Mouse (Mus musculus): ENCODE data around the gene Pde3b.
"Not testable (repeated sequence)": the region's sequence is repeated elsewhere in the genome, so short reads cannot be mapped to it uniquely, and the experiment has no call there.

The Pde3b gene

GRCm38 (mm10) chr7:114414421-114415335 lies at the start of gene Pde3b:
Pde3b (plus strand) TSS chr7:114415281.
- DNase-seq: peak; percentile 72 to 80

- DNase-seq: no peak
Measured at GRCm38 (mm10) chr7:114402130-114402529, 13.0 kb upstream of the Pde3b start.

- DNase-seq: peak; percentile 59 to 66
Measured at GRCm38 (mm10) chr7:114415336-114416020, 397 bp downstream of the Pde3b start.

- peak; percentile 62 to 63 for DNase-seq
Measured at GRCm38 (mm10) chr7:114416021-114416845, 1.2 kb downstream of the Pde3b start.

- not testable (repeated sequence) for DNase-seq
Measured at GRCm38 (mm10) chr7:114419331-114419730, 4.2 kb downstream of the Pde3b start.

DNA sequence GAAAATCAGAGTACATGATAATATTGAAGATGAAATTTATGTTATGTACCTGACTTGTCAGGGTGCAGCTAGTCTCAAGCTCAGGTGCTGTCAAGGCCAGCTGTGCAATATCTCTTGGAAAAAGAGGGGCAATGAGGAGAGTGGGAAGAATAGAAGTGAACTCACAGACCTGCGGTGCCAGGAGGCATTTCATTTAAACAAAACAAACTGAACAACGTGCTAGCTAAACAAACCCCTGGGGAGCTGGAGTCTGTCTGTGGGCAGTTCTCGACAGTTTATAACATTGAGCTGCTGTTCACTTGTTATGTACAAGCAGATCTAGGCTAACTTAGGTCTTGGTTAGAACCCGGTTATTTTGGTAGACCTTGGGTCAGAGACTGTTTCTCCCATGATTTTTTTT lies 5.8 kb downstream of the Pde3b start:
- DNase-seq: no peak

GRCm38 (mm10) chr7:114422224-114422623 lies 7.1 kb downstream of the Pde3b start:
- DNase-seq: no peak

DNA sequence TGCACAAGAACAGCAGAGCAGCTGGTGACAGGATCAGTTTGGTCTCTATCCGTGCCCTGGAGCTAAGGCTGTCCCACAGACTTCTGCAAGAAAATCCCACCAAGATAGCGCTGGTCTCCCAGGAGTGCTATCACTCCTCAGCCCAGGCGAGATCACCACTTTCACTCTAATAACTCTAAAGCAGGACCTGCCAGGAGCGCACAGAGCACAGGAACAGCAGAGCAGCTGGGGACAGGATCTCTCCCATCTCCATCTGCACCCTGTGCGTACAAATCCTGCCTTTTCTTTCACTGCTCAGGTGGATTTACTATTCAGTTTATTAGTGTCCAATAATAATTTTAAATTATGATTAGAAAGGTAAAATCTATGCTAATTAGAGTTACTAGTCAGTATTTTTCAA lies 14.7 kb downstream of the Pde3b start:
- DNase-seq: no peak

GRCm38 (mm10) chr7:114431966-114432365 lies 16.9 kb downstream of the Pde3b start:
- no peak for DNase-seq

DNA sequence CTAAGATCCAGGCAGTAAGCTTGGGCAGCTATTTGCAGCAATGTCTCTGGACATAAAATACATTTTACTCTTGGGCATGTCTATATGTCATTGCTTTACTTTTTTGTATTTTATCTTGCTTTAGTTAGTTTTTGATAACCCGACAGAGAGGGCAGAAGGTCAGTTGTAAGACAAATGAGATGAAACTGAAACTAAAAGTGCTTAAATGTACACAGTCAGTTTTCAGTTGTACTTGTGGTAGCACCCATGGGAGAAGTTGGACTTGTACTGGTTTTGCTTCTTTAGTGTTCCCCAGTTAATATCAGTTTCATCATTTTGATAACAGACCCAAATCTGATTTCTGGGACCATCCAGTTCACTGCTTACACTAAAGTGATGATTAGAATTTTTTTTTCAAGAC lies 24.6 kb downstream of the Pde3b start:
- no peak for DNase-seq

- DNase-seq: no peak
Measured at GRCm38 (mm10) chr7:114440494-114440893, 25.4 kb downstream of the Pde3b start.

DNA sequence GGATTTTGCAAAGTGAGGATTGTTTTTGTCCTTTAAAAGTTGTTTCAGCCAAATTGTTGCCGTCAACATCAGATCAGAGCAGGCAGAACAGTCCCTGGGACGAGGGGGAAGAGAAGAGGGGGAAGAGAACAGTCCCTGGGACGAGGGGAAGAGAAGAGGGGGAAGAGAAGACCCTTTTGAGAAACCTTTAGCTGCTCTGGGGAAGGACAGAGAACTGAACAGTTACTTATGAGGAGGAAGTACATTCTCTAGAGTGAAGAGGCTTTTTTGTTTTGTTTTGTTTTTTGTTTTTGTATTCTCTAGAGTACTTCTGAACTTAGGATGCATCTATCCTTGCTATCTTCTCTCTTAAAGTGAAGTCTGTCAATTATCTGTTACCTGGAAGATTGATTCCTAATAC lies 37.8 kb downstream of the Pde3b start:
- DNase-seq: no peak

- no peak for DNase-seq
Measured at GRCm38 (mm10) chr7:114453300-114453990, 38.4 kb downstream of the Pde3b start.

- no peak for DNase-seq
Measured at GRCm38 (mm10) chr7:114454858-114455257, 39.8 kb downstream of the Pde3b start.

DNA sequence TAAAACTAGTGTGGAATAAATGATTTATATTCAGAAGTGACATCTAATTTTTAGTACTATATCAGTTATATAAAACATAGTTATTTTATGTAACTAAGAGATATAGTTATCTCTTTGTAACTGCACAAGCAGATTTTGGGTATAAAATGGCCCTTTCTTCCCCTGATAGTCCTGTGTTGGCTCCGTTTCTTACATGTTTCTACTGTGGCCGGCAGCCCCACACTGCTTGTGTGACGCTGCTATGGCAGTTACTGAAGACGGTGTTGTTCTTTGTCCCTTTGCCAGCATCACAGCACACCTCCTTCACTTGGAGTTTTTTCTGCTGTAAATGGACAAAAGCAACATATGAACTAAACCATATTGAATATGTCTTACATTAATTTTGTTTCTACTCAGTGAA lies 41.8 kb downstream of the Pde3b start:
- no peak for DNase-seq

GRCm38 (mm10) chr7:114459909-114460308 lies 44.8 kb downstream of the Pde3b start:
- DNase-seq: no peak

GRCm38 (mm10) chr7:114461727-114462126 lies 46.6 kb downstream of the Pde3b start:
- no peak for DNase-seq

GRCm38 (mm10) chr7:114466358-114466757 lies 51.3 kb downstream of the Pde3b start:
- DNase-seq: no peak

DNA sequence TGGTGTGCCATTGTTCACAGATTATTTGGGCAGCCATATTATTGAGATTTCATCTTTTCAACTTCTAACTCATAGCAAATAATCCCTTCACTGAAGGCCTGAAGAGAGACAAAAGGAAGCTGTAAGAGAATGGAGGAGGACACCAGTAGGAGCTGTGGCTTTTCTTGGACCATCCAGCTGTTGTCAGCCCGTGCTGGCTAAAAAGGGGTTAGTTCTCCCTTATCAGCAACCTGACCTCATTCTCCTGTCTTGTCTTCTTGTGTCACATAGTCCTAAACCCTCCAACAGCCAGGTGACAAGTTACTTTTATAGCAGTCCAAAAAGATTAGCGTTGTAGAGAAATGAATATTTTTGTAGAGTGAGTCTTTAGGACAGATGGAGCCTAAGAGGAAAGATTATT lies 57.4 kb downstream of the Pde3b start:
- no peak for DNase-seq

- no peak for DNase-seq
Measured at GRCm38 (mm10) chr7:114474889-114475288, 59.8 kb downstream of the Pde3b start.

GRCm38 (mm10) chr7:114477884-114478283 lies 62.8 kb downstream of the Pde3b start:
- DNase-seq: no peak

DNA sequence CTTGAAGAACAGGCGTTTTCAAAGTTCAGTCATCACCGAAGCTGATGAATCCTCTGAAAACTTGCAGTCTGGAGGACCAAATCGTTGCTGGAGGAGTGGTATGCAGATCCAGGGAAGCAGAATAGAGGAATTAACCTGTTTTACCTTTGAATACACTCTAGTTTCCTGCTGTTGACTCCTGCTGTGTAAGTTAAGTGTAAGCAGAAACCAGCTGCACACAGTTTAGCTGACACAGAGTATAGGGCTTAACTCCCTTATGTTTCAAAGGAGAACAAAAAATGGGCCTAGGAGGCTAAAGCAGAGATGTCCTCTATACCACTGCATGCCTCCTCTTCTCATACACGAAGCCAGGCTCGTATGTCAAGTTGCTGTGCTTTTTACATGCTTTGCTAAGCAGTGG lies 63.8 kb downstream of the Pde3b start:
- DNase-seq: no peak

All from thymus, postnatal 36 days (tissue).